Mouse (Mus musculus): ENCODE measurements around the gene B3gnt4.

- TF ChIP-seq POLR2A (IDR thresholded peaks at IDR 0.05; ENCODE audit: borderline replicate concordance, insufficient read depth, low read length) (peak; percentile 96), CTCF (IDR thresholded peaks at IDR 0.05; ENCODE audit: borderline replicate concordance, insufficient read depth, low read depth, low read length) (no peak)
Measured at GRCm38 (mm10) chr5:123523692-123524392, 13.6 kb downstream of the B3gnt4 start, which contains the start of gene Diablo.

Measured in cerebellum, adult 2 months (tissue).